Mouse (Mus musculus) bone marrow, adult 2 months (tissue): ENCODE results near the gene Tubb4a. TPM values are rescaled to one million over a fixed set of nuclear protein-coding genes. Genes with fewer than 3 reads are reported as not detected.

Source experiments
- H3K27ac ChIP-seq: fragments of 200-500 bp; 2 replicates; pipeline ENCODE4 v1.5.1; 2012; ENCODE audit warnings: low read depth, mild to moderate bottlenecking, control low read depth, inconsistent platforms, low read length; ENCODE audit not compliant: control insufficient read depth, poor library complexity, insufficient read depth
- H3K4me1 ChIP-seq: fragments of 200-500 bp; 2 replicates; pipeline ENCODE4 v1.6.1; 2011; ENCODE audit warnings: low read length; ENCODE audit not compliant: control insufficient read depth, insufficient read depth
- H3K4me3 ChIP-seq: fragments of 200-500 bp; replicated peaks from 2 replicates; pipeline ENCODE3; 2011; ENCODE audit warnings: mild to moderate bottlenecking, low read depth, low read length, control low read depth; ENCODE audit not compliant: control insufficient read depth
- CTCF ChIP-seq: fragments of 200-500 bp; IDR thresholded peaks from 2 replicates; pipeline ENCODE4 v1.5.1; 2011; ENCODE audit warnings: low read length, control low read depth; ENCODE audit not compliant: control insufficient read depth, insufficient read depth
- POLR2A ChIP-seq: fragments of 200-500 bp; IDR thresholded peaks from 2 replicates; pipeline ENCODE4 v1.6.1; 2011; ENCODE audit warnings: low read depth, mild to moderate bottlenecking, control low read depth, low read length, borderline replicate concordance; ENCODE audit not compliant: control insufficient read depth
- WGBS: fragments of 180-500 bp; shearing (Covaris S2); methylation state at CpG from one replicate; pipeline ENCODE4 v1.1.7; 2018; 5-methylcytosine and 5-hydroxymethylcytosine counted together
- polyA plus RNA-seq: library from polyadenylated mRNA; stranded (reverse); fragments of >200 nt; gene quantifications from 2 replicates; pipeline ENCODE4 v1.2.4, GENCODE M21; 2011; ENCODE audit warnings: low replicate concordance; ENCODE audit not compliant: missing spikeins, insufficient read depth, insufficient read length

Gene Tubb4a
- polyA plus RNA-seq, 1 experiment: 0.90 TPM

- Histone ChIP-seq H3K27ac (no peak overlapping the region), H3K4me1 (no peaks in the 10 kb centered on the region; the same call in 1 of the 2 replicates), H3K4me3 (no peak overlapping the region)
- 72% methylated on average over 5 of the region's 5 CpGs for WGBS
- TF ChIP-seq POLR2A: no peak
- no peak for TF ChIP-seq CTCF
Measured at GRCm38 (mm10) chr17:57107064-57107463, 19.5 kb upstream of the Tubb4a start.

DNA sequence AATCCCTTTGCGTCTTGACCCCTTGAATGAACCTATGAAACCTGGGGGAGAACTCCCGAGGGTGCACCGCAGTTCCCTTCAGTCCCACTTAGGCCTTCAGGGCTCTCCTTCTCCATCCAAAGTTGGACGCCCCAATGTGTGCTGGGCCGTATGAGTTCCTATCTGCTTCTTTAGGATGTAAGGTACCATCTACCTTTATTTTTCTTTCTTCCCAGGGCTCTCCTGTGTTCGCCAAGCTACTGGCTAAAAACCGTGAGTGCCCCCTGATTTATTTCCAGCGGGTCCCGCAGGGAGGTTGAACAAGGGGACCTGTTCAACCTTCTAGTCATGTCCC, 18.4 kb upstream of the Tubb4a start:
- no peak for TF ChIP-seq POLR2A
- TF ChIP-seq CTCF: no peak
- no peaks in the 10 kb centered on the region; the same call in 1 of the 2 replicates for H3K4me1 ChIP-seq
- 45% methylated on average over 9 of the region's 9 CpGs for WGBS
- no peak overlapping the region for H3K4me3 ChIP-seq
- no peak overlapping the region for H3K27ac ChIP-seq

DNA sequence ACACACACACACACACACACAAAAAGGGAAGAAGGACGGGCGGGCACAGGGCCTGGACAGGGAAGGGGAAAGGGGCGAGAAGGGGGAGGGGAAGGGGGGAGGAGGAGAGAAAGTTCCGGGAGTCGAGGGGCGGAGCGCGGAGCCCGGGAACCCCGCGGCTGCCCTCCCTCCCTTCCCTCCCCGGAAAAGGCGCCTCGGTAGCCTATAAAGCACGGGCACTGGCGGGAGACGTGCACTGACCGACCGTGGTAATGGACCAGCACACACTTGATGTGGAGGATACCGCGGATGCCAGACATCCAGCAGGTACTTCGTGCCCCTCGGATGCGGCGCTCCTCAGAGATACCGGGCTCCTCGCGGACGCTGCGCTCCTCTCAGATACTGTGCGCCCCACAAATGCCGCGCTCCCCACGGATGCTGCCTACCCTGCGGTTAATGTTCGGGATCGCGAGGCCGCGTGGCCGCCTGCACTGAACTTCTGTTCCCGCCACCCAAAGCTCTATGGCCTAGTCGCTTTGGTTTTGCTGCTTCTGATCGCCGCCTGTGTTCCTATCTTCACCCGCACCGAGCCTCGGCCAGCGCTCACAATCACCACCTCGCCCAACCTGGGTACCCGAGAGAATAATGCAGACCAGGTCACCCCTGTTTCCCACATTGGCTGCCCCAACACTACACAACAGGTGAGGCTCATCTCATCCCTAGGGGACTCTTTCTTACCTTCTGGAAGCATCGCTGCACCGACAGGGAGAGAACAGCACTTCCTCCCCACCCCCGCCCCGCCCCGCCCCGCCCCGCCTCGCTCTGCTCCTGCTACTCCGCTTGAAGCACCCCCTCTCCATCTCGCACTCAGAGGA, 17.8 kb upstream of the Tubb4a start, which contains the start of gene Tnfsf9:
Gene Tnfsf9 (plus strand): TSS at position 145 of the 854 bp plus-strand sequence.
- WGBS: under 1% methylated on average over 58 of the region's 61 CpGs
- H3K27ac ChIP-seq: peak within 1 kb of the TSS; percentile 36; the same call in 1 of the 2 replicates

DNA sequence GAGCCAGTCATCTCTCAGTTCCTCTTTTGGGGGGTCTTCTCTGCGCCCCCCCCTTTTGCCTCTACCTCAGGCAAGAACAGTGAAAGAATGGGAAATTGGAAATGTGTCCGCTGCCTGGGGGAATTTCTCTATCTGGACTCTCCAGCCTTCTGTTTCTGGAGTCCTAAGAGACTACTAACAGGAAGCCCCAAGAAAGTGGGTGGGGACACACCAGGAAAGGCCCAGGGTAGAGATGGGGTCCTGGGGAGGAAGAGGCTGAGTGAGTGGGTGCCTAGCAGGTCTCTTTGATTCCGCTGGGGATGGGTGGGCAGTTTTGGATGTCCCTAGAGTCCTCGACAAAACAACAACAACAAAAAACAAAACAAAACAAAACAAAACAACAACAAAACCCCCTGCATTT, 16.9 kb upstream of the Tubb4a start:
- no peak overlapping the region for H3K27ac ChIP-seq

More for the DNA sequence above, 17.8 kb upstream of the Tubb4a start, which contains the start of gene Tnfsf9:
- Histone ChIP-seq H3K4me3 (peak within 1 kb of the TSS; percentile 91), H3K4me1 (no peaks in the 10 kb centered on the region; the same call in 1 of the 2 replicates)
- TF ChIP-seq POLR2A: peak; percentile 44; the same call in 1 of the 2 replicates
- TF ChIP-seq CTCF: no peak

GRCm38 (mm10) chr17:57102276-57102675, 14.7 kb upstream of the Tubb4a start:
- TF ChIP-seq POLR2A (no peak), CTCF (no peak)
- Histone ChIP-seq H3K4me3 (no peak overlapping the region), H3K4me1 (no peaks in the 10 kb centered on the region; the same call in none of the 2 replicates), H3K27ac (no peak overlapping the region)
- 46% methylated on average over 2 of the region's 2 CpGs for WGBS

More for the DNA sequence above, 16.9 kb upstream of the Tubb4a start:
- Histone ChIP-seq H3K4me1 (no peaks in the 10 kb centered on the region; the same call in 1 of the 2 replicates), H3K4me3 (no peak overlapping the region)
- 13% methylated on average over 4 of the region's 4 CpGs for WGBS
- no peak for TF ChIP-seq CTCF
- no peak for TF ChIP-seq POLR2A

DNA sequence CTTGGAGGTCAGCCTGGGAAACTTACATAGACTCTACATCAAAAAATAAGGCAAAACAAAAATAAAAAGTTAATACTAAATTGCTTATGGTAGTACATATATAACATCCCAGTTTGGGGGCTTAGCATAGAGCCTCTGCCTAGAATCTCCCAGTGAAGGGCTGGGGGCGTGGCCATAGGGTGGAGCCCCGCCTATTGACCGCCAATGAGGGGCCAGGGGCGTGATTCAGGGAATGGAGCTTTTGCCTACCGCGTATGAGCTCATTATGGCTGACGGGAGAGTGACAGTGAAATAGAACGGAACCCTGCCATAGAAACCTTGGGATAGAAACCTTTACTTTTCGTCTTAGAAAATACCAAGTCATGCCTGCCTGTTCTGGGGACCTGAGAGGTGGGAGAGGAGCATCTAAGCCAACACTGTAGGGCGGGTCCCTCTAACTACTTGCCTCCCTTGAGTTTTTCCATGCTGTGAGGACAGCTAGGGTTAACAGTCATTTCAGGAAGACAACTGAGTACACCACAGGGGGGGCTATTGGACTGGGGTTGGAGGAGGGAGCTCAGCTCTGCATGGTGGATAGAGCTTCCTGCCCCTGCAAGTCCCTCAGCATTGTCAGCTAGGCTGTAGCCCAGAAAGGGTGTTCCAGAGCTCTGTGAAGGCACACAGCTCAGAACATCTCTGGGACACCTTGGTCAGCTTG, 12.2 kb upstream of the Tubb4a start:
- Histone ChIP-seq H3K4me3 (no peak overlapping the region), H3K27ac (no peak overlapping the region), H3K4me1 (no peaks in the 10 kb centered on the region; the same call in 1 of the 2 replicates)
- WGBS: 41% methylated on average over 10 of the region's 10 CpGs
- TF ChIP-seq POLR2A (no peak), CTCF (no peak)

DNA sequence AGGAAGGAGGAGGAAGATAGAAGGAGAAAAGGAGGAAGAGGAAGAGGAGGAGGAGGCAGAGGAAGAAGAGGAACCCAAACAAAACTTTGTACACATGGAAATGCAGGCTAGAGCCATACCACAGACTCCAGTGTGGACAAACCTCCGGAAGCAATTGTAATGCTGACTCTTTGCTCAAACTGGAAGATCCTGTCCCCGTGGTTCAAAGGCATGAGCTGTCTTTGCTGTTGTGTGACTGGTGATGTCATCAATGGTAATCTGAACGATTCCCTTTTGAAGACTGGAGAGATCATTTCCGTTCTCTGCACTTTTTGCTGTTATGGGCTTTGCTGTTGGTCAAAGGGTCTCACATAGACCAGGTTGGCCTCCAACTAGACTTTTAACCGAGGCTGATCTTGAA, 10.7 kb upstream of the Tubb4a start:
- WGBS: 59% methylated on average over 5 of the region's 5 CpGs
- no peak overlapping the region for H3K4me3 ChIP-seq
- H3K4me1 ChIP-seq: no peaks in the 10 kb centered on the region; the same call in 1 of the 2 replicates
- TF ChIP-seq POLR2A (no peak), CTCF (no peak)
- no peak overlapping the region for H3K27ac ChIP-seq

GRCm38 (mm10) chr17:57096623-57096920, 9.0 kb upstream of the Tubb4a start:
- H3K4me1 ChIP-seq: no peaks in the 10 kb centered on the region; the same call in 1 of the 2 replicates
- H3K4me3 ChIP-seq: peak overlapping the region; percentile 1
- H3K27ac ChIP-seq: no peak overlapping the region
- WGBS: 1% methylated on average over 11 of the region's 11 CpGs
- TF ChIP-seq CTCF (peak; percentile 91), POLR2A (no peak)
